Mouse (Mus musculus): ENCODE results near the gene Farp1.

DNA sequence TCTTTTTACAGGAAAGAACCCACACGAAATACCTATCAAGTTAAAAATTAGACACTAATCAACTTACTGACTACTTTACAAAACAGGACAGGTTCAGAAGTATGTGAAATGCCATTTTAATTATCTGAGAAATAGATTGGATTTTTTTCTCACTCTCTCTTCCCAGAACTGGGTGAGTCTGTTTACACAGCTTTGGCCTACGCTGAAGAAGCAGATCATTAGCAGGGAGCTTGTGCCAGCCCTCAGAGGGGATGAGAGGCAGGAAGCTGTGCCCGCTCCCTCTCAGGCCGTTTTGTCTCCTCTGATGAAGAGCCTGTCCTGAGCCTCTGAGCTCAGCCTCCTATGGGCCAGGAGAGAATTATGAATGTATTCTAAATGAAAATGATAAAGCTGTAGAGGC is 216.7 kb downstream of the Farp1 start:
- no peak for TF ChIP-seq CTCF (conservative IDR thresholded peaks at IDR 0.05; ENCODE audit: insufficient read depth, insufficient read length, low read depth, low read length)
- TF ChIP-seq POLR2A (IDR thresholded peaks at IDR 0.05; ENCODE audit: low read depth, low read length) = no peak
